Mouse (Mus musculus) WW6 (cell line): Measurements from ENCODE around the gene Il27ra.
"Not testable (repeated sequence)": the region's sequence is repeated elsewhere in the genome, so short reads cannot be mapped to it uniquely, and the experiment has no call there.

Source experiments
- DNase-seq: peaks from one replicate; pipeline ENCODE4 v3.0.0-alpha.2; 2013; ENCODE audit warnings: low read depth, low spot score

Il27ra gene

GRCm38 (mm10) chr8:83996567-83997505, 45.6 kb downstream of the Il27ra start:
- no peak for DNase-seq

GRCm38 (mm10) chr8:83995973-83996372, 46.4 kb downstream of the Il27ra start:
- DNase-seq: no peak

GRCm38 (mm10) chr8:83994030-83994429, 48.4 kb downstream of the Il27ra start:
- DNase-seq: no peak

- no peak for DNase-seq
Measured at GRCm38 (mm10) chr8:83992488-83992887, 49.9 kb downstream of the Il27ra start.

GRCm38 (mm10) chr8:83990170-83990569, 52.2 kb downstream of the Il27ra start:
- DNase-seq: no peak

- no peak for DNase-seq
Measured at GRCm38 (mm10) chr8:83989243-83989642, 53.1 kb downstream of the Il27ra start.

- not testable (repeated sequence) for DNase-seq
Measured at GRCm38 (mm10) chr8:83983222-83983621, 59.2 kb downstream of the Il27ra start.

- DNase-seq: no peak
Measured at GRCm38 (mm10) chr8:83982449-83982848, 59.9 kb downstream of the Il27ra start.

- DNase-seq: no peak
Measured at GRCm38 (mm10) chr8:83981533-83981932, 60.9 kb downstream of the Il27ra start.

- no peak for DNase-seq
Measured at GRCm38 (mm10) chr8:83980845-83981244, 61.5 kb downstream of the Il27ra start.
